Mouse (Mus musculus) lung, postnatal 0 days (tissue): ENCODE measurements at regions not wholly inside any gene's neighbourhood (a gene's known extent, or its start where the extent isn't known, plus 50 kb on each side); places are given as distances from the start of the nearest gene placed in this dataset.

ENCODE experiments used
- CTCF ChIP-seq: IDR thresholded peaks from 2 replicates; pipeline ENCODE4 v1.5.1; 2016; ENCODE audit warnings: antibody characterized with exemption, mild to moderate bottlenecking
- EP300 ChIP-seq: IDR thresholded peaks from 2 replicates; pipeline ENCODE4 v1.6.1; 2016; ENCODE audit warnings: antibody characterized with exemption, mild to moderate bottlenecking, control low read depth

DNA sequence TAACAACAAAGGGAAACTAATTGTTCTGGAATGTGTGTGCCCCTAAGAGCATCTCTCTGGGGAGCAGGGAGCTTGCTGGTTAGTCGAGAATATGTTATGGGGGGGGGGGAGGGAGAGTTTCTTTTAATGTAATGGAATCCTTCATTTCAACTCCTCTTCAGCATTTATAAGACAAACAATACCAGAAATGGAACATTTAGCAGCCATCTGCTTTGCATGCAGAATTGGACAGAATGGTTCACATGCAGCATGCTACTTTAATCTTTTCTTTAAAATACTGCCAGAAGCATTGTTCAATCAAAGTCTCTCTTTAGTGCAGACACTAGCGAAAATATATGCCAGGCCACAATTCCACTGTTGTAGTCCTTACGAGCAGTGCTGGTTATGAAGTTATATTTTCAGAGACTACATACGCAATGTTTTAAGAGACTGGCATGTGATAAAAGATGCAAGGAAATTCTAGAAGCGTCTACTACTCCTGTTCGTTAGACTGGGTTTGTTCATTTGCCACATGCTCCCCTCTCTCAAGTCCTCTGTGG is 74.2 kb upstream of the Peli1 start:
- TF ChIP-seq CTCF (no peak), EP300 (no peak)
